Mouse (Mus musculus): Measurements from ENCODE around the gene Arhgap21. TPM values are rescaled to one million over a fixed set of nuclear protein-coding genes. Genes with fewer than 3 reads are reported as not detected.

Arhgap21 gene
- polyA plus RNA-seq, 1 experiment from 2014 or later: 69.4 TPM

GRCm38 (mm10) chr2:20952716-20953115 is 16.0 kb downstream of the Arhgap21 start:
- ATAC-seq (ENCODE audit: low FRiP score) (no peak), DNase-seq (ENCODE audit: low spot score) (no peak)
- Histone ChIP-seq H3K27ac (ENCODE audit: low read depth, low read length) (no peak overlapping the region), H3K36me3 (ENCODE audit: control insufficient read depth, insufficient read depth, low read length) (no peaks in the 10 kb centered on the region), H3K27me3 (ENCODE audit: control insufficient read depth, insufficient read depth, low read length) (no peaks in the 10 kb centered on the region), H3K9me3 (ENCODE audit: control insufficient read depth, low read length) (no peaks in the 10 kb centered on the region), H3K4me3 (ENCODE audit: low read depth, low read length) (no peak overlapping the region), H3K4me1 (replicated peaks; ENCODE audit: control insufficient read depth, insufficient read depth, low read length) (no peaks in the 10 kb centered on the region), H3K9ac (ENCODE audit: low read depth, low read length) (no peak overlapping the region), H3K4me2 (replicated peaks; ENCODE audit: low read depth, low read length) (no peak overlapping the region)
- 70% methylated on average over 4 of the region's 4 CpGs for WGBS

GRCm38 (mm10) chr2:20949168-20949567 is 19.5 kb downstream of the Arhgap21 start:
- H3K27me3 ChIP-seq (ENCODE audit: control insufficient read depth, insufficient read depth, low read length): no peaks in the 10 kb centered on the region
- no peak for ATAC-seq (ENCODE audit: low FRiP score)
- H3K4me2 ChIP-seq (replicated peaks; ENCODE audit: low read depth, low read length): no peak overlapping the region
- 90% methylated on average over 3 of the region's 3 CpGs for WGBS
- H3K9ac ChIP-seq (ENCODE audit: low read depth, low read length): no peak overlapping the region
- no peak for DNase-seq (ENCODE audit: low spot score)
- H3K9me3 ChIP-seq (ENCODE audit: control insufficient read depth, low read length): no peaks in the 10 kb centered on the region
- H3K4me1 ChIP-seq (replicated peaks; ENCODE audit: control insufficient read depth, insufficient read depth, low read length): 0 out of 2 replicates have a peak, but pooled peaks cover 1% of the 10 kb centered on the region
- no peak overlapping the region for H3K27ac ChIP-seq (ENCODE audit: low read depth, low read length)
- no peak overlapping the region for H3K4me3 ChIP-seq (ENCODE audit: low read depth, low read length)
- no peaks in the 10 kb centered on the region for H3K36me3 ChIP-seq (ENCODE audit: control insufficient read depth, insufficient read depth, low read length)

GRCm38 (mm10) chr2:20947036-20947435 is 21.6 kb downstream of the Arhgap21 start:
- Histone ChIP-seq H3K36me3 (ENCODE audit: control insufficient read depth, insufficient read depth, low read length) (no peaks in the 10 kb centered on the region), H3K4me1 (replicated peaks; ENCODE audit: control insufficient read depth, insufficient read depth, low read length) (peaks cover 7% of the 10 kb centered on the region; the same call in 1 of the 2 replicates), H3K9ac (ENCODE audit: low read depth, low read length) (no peak overlapping the region), H3K9me3 (ENCODE audit: control insufficient read depth, low read length) (no peaks in the 10 kb centered on the region), H3K4me2 (replicated peaks; ENCODE audit: low read depth, low read length) (no peak overlapping the region), H3K4me3 (ENCODE audit: low read depth, low read length) (no peak overlapping the region), H3K27me3 (ENCODE audit: control insufficient read depth, insufficient read depth, low read length) (no peaks in the 10 kb centered on the region), H3K27ac (ENCODE audit: low read depth, low read length) (no peak overlapping the region)
- DNase-seq (ENCODE audit: low spot score): no peak
- ATAC-seq (ENCODE audit: low FRiP score): no peak
- WGBS: 82% methylated on average over 1 of the region's 1 CpGs

GRCm38 (mm10) chr2:20945596-20945995 is 23.1 kb downstream of the Arhgap21 start:
- no peak for ATAC-seq (ENCODE audit: low FRiP score)
- peaks cover 7% of the 10 kb centered on the region; the same call in 1 of the 2 replicates for H3K4me1 ChIP-seq (replicated peaks; ENCODE audit: control insufficient read depth, insufficient read depth, low read length)
- no peak for DNase-seq (ENCODE audit: low spot score)
- H3K9me3 ChIP-seq (ENCODE audit: control insufficient read depth, low read length): no peaks in the 10 kb centered on the region
- WGBS: 93% methylated on average over 5 of the region's 5 CpGs
- no peak overlapping the region for H3K4me3 ChIP-seq (ENCODE audit: low read depth, low read length)
- no peaks in the 10 kb centered on the region for H3K36me3 ChIP-seq (ENCODE audit: control insufficient read depth, insufficient read depth, low read length)
- H3K27me3 ChIP-seq (ENCODE audit: control insufficient read depth, insufficient read depth, low read length): no peaks in the 10 kb centered on the region
- H3K4me2 ChIP-seq (replicated peaks; ENCODE audit: low read depth, low read length): no peak overlapping the region
- no peak overlapping the region for H3K9ac ChIP-seq (ENCODE audit: low read depth, low read length)
- no peak overlapping the region for H3K27ac ChIP-seq (ENCODE audit: low read depth, low read length)

GRCm38 (mm10) chr2:20943730-20944454 is 24.8 kb downstream of the Arhgap21 start:
- WGBS: 29% methylated on average over 7 of the region's 7 CpGs
- DNase-seq (ENCODE audit: low spot score) (peak; percentile 25), ATAC-seq (ENCODE audit: low FRiP score) (peak; percentile 41)
- H3K27ac ChIP-seq (ENCODE audit: low read depth, low read length): no peak overlapping the region
- no peak overlapping the region for H3K9ac ChIP-seq (ENCODE audit: low read depth, low read length)
- H3K4me3 ChIP-seq (ENCODE audit: low read depth, low read length): no peak overlapping the region
- H3K4me1 ChIP-seq (replicated peaks; ENCODE audit: control insufficient read depth, insufficient read depth, low read length): peaks cover 7% of the 10 kb centered on the region; the same call in 1 of the 2 replicates
- no peaks in the 10 kb centered on the region for H3K36me3 ChIP-seq (ENCODE audit: control insufficient read depth, insufficient read depth, low read length)
- H3K4me2 ChIP-seq (replicated peaks; ENCODE audit: low read depth, low read length): no peak overlapping the region
- H3K27me3 ChIP-seq (ENCODE audit: control insufficient read depth, insufficient read depth, low read length): no peaks in the 10 kb centered on the region
- H3K9me3 ChIP-seq (ENCODE audit: control insufficient read depth, low read length): no peaks in the 10 kb centered on the region

GRCm38 (mm10) chr2:20943222-20943621 is 25.5 kb downstream of the Arhgap21 start:
- Histone ChIP-seq H3K27ac (ENCODE audit: low read depth, low read length) (no peak overlapping the region), H3K27me3 (ENCODE audit: control insufficient read depth, insufficient read depth, low read length) (no peaks in the 10 kb centered on the region), H3K9ac (ENCODE audit: low read depth, low read length) (no peak overlapping the region), H3K4me2 (replicated peaks; ENCODE audit: low read depth, low read length) (no peak overlapping the region), H3K4me1 (replicated peaks; ENCODE audit: control insufficient read depth, insufficient read depth, low read length) (peaks cover 7% of the 10 kb centered on the region; the same call in 1 of the 2 replicates), H3K4me3 (ENCODE audit: low read depth, low read length) (no peak overlapping the region), H3K36me3 (ENCODE audit: control insufficient read depth, insufficient read depth, low read length) (no peaks in the 10 kb centered on the region), H3K9me3 (ENCODE audit: control insufficient read depth, low read length) (no peaks in the 10 kb centered on the region)
- DNase-seq (ENCODE audit: low spot score) (peak; percentile 43), ATAC-seq (ENCODE audit: low FRiP score) (peak; percentile 75)
- WGBS: 7% methylated on average over 5 of the region's 5 CpGs

GRCm38 (mm10) chr2:20942434-20943198 is 26.1 kb downstream of the Arhgap21 start:
- 57% methylated on average over 10 of the region's 10 CpGs for WGBS
- Histone ChIP-seq H3K9me3 (ENCODE audit: control insufficient read depth, low read length) (no peaks in the 10 kb centered on the region), H3K9ac (ENCODE audit: low read depth, low read length) (no peak overlapping the region), H3K27ac (ENCODE audit: low read depth, low read length) (no peak overlapping the region), H3K4me1 (replicated peaks; ENCODE audit: control insufficient read depth, insufficient read depth, low read length) (peaks cover 7% of the 10 kb centered on the region; the same call in 1 of the 2 replicates), H3K4me2 (replicated peaks; ENCODE audit: low read depth, low read length) (no peak overlapping the region), H3K36me3 (ENCODE audit: control insufficient read depth, insufficient read depth, low read length) (no peaks in the 10 kb centered on the region), H3K27me3 (ENCODE audit: control insufficient read depth, insufficient read depth, low read length) (no peaks in the 10 kb centered on the region), H3K4me3 (ENCODE audit: low read depth, low read length) (no peak overlapping the region)
- ATAC-seq (ENCODE audit: low FRiP score) (no peak), DNase-seq (ENCODE audit: low spot score) (peak; percentile 22)

GRCm38 (mm10) chr2:20941105-20941504 is 27.6 kb downstream of the Arhgap21 start:
- ATAC-seq (ENCODE audit: low FRiP score) (no peak), DNase-seq (ENCODE audit: low spot score) (no peak)
- Histone ChIP-seq H3K36me3 (ENCODE audit: control insufficient read depth, insufficient read depth, low read length) (no peaks in the 10 kb centered on the region), H3K27me3 (ENCODE audit: control insufficient read depth, insufficient read depth, low read length) (no peaks in the 10 kb centered on the region), H3K27ac (ENCODE audit: low read depth, low read length) (no peak overlapping the region), H3K4me2 (replicated peaks; ENCODE audit: low read depth, low read length) (no peak overlapping the region), H3K4me3 (ENCODE audit: low read depth, low read length) (no peak overlapping the region), H3K9ac (ENCODE audit: low read depth, low read length) (no peak overlapping the region), H3K4me1 (replicated peaks; ENCODE audit: control insufficient read depth, insufficient read depth, low read length) (peaks cover 7% of the 10 kb centered on the region; the same call in 1 of the 2 replicates), H3K9me3 (ENCODE audit: control insufficient read depth, low read length) (no peaks in the 10 kb centered on the region)
